25 mouse cellular contexts compared by ENCODE assay signal in the genomic region with DNA sequence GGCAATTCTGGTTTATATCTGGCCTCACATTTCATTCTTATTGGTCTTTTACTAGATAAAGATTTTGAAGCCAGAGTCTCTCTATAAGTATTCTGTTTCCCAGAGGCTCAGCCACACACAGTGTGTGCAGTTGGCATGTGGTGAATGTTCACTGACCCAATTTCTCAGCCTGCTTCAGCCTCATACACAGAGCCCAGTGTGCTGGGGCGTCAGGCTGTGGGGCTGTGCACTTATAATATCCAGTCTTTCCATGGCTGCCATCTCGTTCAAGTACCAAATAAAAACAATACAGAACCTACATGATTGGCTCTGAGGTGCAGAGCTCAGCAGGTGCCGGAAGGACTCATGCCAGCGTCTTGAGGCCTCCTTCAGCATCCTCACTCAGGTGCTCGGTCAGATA. TPM values are rescaled to one million over a fixed set of nuclear protein-coding genes. Genes with fewer than 3 reads are reported as not detected.
DNase-seq lines count a peak whose midpoint lies in the region; ATAC-seq and TF ChIP-seq lines count a peak whose summit lies in the region.
"Had no signal": no experiment of that assay in that cellular context is flagged by ENCODE, and none has a peak within 500 bp of the region (broad histone marks: within the 10 kb centered on the region; RNA-seq: fewer than 3 reads in every experiment).

No protein-coding gene starts in this region.

- ATAC-seq in frontal cortex, adult (ENCODE audit: low TSS enrichment) = peak; percentile 93
- ATAC-seq: intestine, postnatal 0 days; liver, postnatal 0 days; midbrain, embryonic 13.5 days; Patski had no signal

- no peak for TF ChIP-seq CTCF in layer of hippocampus, adult 2 months (conservative IDR thresholded peaks at IDR 0.05)

- H3K27ac ChIP-seq in layer of hippocampus, adult 2 months = no peak overlapping the region
- H3K27ac ChIP-seq: forebrain, embryonic 12.5 days; heart, embryonic 10.5 days; hindbrain, embryonic 15.5 days; limb, embryonic 12.5 days; midbrain, embryonic 13.5 days had no signal

- DNase-seq in frontal cortex, postnatal 14 days (ENCODE audit: low spot score in 2 of 2) = no peak
- DNase-seq in cerebellum, adult 11-12 months = peak; percentile 69
- DNase-seq in cerebellum, adult 9-11 months = peak; percentile 76
- DNase-seq in retina, postnatal 1 day = peak; percentile 86
- no peak for DNase-seq in layer of hippocampus, adult 8-10 months (ENCODE audit: low spot score in 2 of 2)
- no peak for DNase-seq in layer of hippocampus, adult 2 months (ENCODE audit: low spot score in 2 of 2)
- DNase-seq in layer of hippocampus, adult 9-11 months = no peak
- DNase-seq: adrenal gland, postnatal 36 days; liver, postnatal 0 days; right cerebral cortex, postnatal 25 days; thymus, adult 18-20 months; thymus, postnatal 36 days had no signal

- no peak overlapping the region for H3K4me3 ChIP-seq in layer of hippocampus, adult 2 months
- H3K4me3 ChIP-seq: forebrain, embryonic 12.5 days; heart, embryonic 10.5 days; hindbrain, embryonic 15.5 days; limb, embryonic 12.5 days; midbrain, embryonic 13.5 days had no signal

RNA-seq across cellular contexts. Expression of gene Fgf9, which starts 19.1 kb away (rescaled TPM):
- total RNA-seq in layer of hippocampus, adult 8-10 months (2022) = 10 to 100 TPM; 14.8 to 17.0 (median 16.2) TPM
- 10 to 100 TPM; 16.3 to 17.1 TPM for total RNA-seq in layer of hippocampus, adult 2 months (2021)
- total RNA-seq: ES-E14; hematopoietic stem cell, adult 5-6 weeks; megakaryocyte, adult 5-6 weeks; monocyte, adult 5-6 weeks; neutrophil, adult 5-6 weeks had no signal

Comparison
In these comparisons a context has a peak if more than half of its experiments do, and no peak if none do; other contexts are left out.
1. DNase-seq: peak in cerebellum, adult 11-12 months (single experiment), cerebellum, adult 9-11 months (single experiment) and retina, postnatal 1 day (single experiment); none in frontal cortex, postnatal 14 days (0 of 2), layer of hippocampus, adult 8-10 months (0 of 2), layer of hippocampus, adult 2 months (0 of 2) and layer of hippocampus, adult 9-11 months (single experiment).